Mouse (Mus musculus) adrenal gland, adult 2 months (tissue): ENCODE measurements around the gene Sestd1. TPM values are rescaled to one million over a fixed set of nuclear protein-coding genes. Genes with fewer than 3 reads are reported as not detected.

Source experiments
- DNase-seq: peaks from one replicate; pipeline ENCODE4 v3.0.0; 2021
- polyA plus RNA-seq: library from polyadenylated mRNA; depleted of rRNA; stranded (reverse); fragments of >200 nt; gene quantifications from 2 replicates; pipeline ENCODE4 v1.2.3, GENCODE M21; 2012
- total RNA-seq, 2 experiments: library from RNA; stranded (reverse); gene quantifications; 2 replicates each; pipeline ENCODE4 v1.2.3; 2021

Gene Sestd1
- total and polyA plus RNA-seq, 3 experiments: 2.7 to 16.4 (median 15.6) TPM

GRCm38 (mm10) chr2:77173366-77173765, 107.0 kb downstream of the Sestd1 start:
- no peak for DNase-seq

GRCm38 (mm10) chr2:77172241-77172671, 108.1 kb downstream of the Sestd1 start:
- no peak for DNase-seq

- DNase-seq: no peak
These were observed 108.8 kb downstream of the Sestd1 start for GRCm38 (mm10) chr2:77171444-77172240.

GRCm38 (mm10) chr2:77170633-77171105, 109.7 kb downstream of the Sestd1 start, which contains the start of gene Ccdc141:
Ccdc141 (minus strand) TSS chr2:77170636.
- DNase-seq: no peak

- peak; percentile 71 for DNase-seq
These were observed 110.3 kb downstream of the Sestd1 start for GRCm38 (mm10) chr2:77169916-77170632.

GRCm38 (mm10) chr2:77169218-77169617, 111.2 kb downstream of the Sestd1 start:
- DNase-seq: no peak

GRCm38 (mm10) chr2:77168781-77169180, 111.6 kb downstream of the Sestd1 start:
- DNase-seq: no peak

GRCm38 (mm10) chr2:77168081-77168685, 112.2 kb downstream of the Sestd1 start:
- no peak for DNase-seq

GRCm38 (mm10) chr2:77166366-77166765, 114.0 kb downstream of the Sestd1 start:
- no peak for DNase-seq

GRCm38 (mm10) chr2:77164662-77165061, 115.7 kb downstream of the Sestd1 start:
- no peak for DNase-seq

GRCm38 (mm10) chr2:77163381-77163780, 117.0 kb downstream of the Sestd1 start:
- DNase-seq: no peak

- DNase-seq: no peak
These were observed 118.3 kb downstream of the Sestd1 start for GRCm38 (mm10) chr2:77162135-77162534.

- no peak for DNase-seq
These were observed 122.8 kb downstream of the Sestd1 start for GRCm38 (mm10) chr2:77157546-77157945.

GRCm38 (mm10) chr2:77154080-77154479, 126.3 kb downstream of the Sestd1 start:
- no peak for DNase-seq

GRCm38 (mm10) chr2:77151255-77151654, 129.1 kb downstream of the Sestd1 start:
- no peak for DNase-seq

- DNase-seq: no peak
These were observed 130.8 kb downstream of the Sestd1 start for GRCm38 (mm10) chr2:77149576-77149975.

- no peak for DNase-seq
These were observed 132.2 kb downstream of the Sestd1 start for GRCm38 (mm10) chr2:77148215-77148614.

- DNase-seq: no peak
These were observed 133.4 kb downstream of the Sestd1 start for GRCm38 (mm10) chr2:77146968-77147367.

GRCm38 (mm10) chr2:77146291-77146690, 134.1 kb downstream of the Sestd1 start:
- DNase-seq: no peak

GRCm38 (mm10) chr2:77143536-77143935, 136.9 kb downstream of the Sestd1 start:
- peak; percentile 43 for DNase-seq

GRCm38 (mm10) chr2:77138879-77139278, 141.5 kb downstream of the Sestd1 start:
- DNase-seq: no peak

- no peak for DNase-seq
These were observed 145.5 kb downstream of the Sestd1 start for GRCm38 (mm10) chr2:77134906-77135305.

- no peak for DNase-seq
These were observed 147.0 kb downstream of the Sestd1 start for GRCm38 (mm10) chr2:77133407-77133806.
